Mouse (Mus musculus) brain, embryonic 14.5 days (tissue): ENCODE results near the gene Apoc1.

Experiments used
- CTCF ChIP-seq: fragments of 200-500 bp; IDR thresholded peaks from 2 replicates; pipeline ENCODE4 v1.5.1; 2012; ENCODE audit warnings: inconsistent platforms, mild to moderate bottlenecking, moderate library complexity, borderline replicate concordance; ENCODE audit not compliant: insufficient read depth, insufficient read length; ENCODE audit errors: extremely low read depth
- POLR2A ChIP-seq: fragments of 200-500 bp; IDR thresholded peaks from 2 replicates; pipeline ENCODE4 v1.6.1; 2012; ENCODE audit warnings: mild to moderate bottlenecking, inconsistent platforms, borderline replicate concordance; ENCODE audit not compliant: poor library complexity, insufficient read depth, insufficient read length, severe bottlenecking; ENCODE audit errors: extremely low read depth

DNA sequence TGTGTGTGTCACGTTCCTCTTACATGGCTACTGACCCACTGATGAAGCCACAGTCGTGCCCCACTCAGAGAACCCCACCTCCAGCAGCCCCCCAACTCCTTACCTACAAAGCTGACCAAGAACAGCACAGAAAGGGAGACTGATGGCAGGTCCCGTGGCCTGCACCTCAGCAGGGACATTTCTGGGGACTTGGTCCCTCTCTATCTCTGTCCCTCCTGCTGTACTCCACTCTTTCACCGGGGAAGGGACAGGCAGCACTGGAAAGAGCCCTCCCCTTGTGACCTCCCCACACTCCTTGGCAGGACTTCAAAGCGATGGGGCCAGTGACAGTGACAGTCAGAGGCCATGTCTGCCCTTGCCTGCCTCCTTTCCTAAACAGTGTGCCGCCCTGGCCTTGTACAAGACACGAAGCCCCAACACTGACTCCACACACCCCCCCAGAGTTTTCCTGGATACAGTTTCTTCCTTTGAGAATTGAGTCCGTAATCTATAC is 11.2 kb downstream of the Apoc1 start, which contains the start of the genes Gm44805 and Apoc4:
- TF ChIP-seq POLR2A (no peak), CTCF (no peak)
